Mouse (Mus musculus) megakaryocyte-erythroid progenitor cell, adult 5 weeks (primary cell): ENCODE results near the gene Pitx3. TPM values are rescaled to one million over a fixed set of nuclear protein-coding genes. Genes with fewer than 3 reads are reported as not detected.

Experiments used
- polyA plus RNA-seq: library from polyadenylated mRNA; stranded (reverse); fragments of >175 nt; gene quantifications from 2 replicates; pipeline ENCODE4 v1.2.3, GENCODE M21; 2012

Pitx3 gene
- polyA plus RNA-seq: 0.13 and 0.25 TPM in 2 replicates

DNA sequence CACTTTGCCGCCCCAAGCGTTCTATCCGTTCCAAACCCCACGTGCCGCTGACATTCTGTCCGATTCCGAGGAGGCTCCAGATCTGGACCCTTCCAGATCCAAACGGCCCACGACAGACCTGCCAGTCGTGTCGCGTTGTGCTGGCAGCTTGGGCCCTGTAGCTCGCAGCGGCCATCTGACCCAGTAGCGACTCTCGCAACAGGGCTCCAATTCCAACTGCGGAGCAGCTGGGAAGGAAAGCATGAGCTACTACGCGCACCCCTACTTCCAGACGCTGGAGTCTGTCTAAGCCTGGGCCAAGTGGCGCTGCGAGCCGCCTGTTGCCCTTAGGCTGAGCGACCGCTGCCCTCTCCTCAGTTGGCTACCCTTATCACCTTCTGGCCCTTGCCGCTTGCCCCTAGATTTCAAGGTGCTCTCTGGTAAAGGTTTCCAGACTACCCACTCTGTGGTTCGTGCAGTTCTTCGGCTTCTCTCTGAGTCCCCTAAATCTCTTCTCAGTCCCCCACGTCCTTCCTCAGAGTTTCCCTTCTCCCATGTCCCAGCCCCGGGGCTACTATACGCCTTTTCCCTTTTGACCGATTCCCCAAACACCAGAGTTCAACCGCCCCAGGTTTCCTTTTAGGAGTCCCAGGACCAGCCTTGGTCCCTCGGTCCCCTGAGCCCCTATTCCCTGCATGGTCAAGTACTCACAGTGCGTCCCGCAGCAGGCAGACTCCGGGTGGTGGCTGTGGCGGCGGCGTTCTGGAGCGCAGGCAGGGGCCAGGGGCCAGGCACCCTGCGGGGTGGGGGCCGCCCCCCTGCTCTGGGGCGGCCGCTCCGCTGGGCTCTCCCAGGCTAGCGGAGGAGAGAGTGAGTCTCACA is at the start of gene Pitx3:
Pitx3 (minus strand) TSS at position 816 of the 861 bp plus-strand sequence.

DNA sequence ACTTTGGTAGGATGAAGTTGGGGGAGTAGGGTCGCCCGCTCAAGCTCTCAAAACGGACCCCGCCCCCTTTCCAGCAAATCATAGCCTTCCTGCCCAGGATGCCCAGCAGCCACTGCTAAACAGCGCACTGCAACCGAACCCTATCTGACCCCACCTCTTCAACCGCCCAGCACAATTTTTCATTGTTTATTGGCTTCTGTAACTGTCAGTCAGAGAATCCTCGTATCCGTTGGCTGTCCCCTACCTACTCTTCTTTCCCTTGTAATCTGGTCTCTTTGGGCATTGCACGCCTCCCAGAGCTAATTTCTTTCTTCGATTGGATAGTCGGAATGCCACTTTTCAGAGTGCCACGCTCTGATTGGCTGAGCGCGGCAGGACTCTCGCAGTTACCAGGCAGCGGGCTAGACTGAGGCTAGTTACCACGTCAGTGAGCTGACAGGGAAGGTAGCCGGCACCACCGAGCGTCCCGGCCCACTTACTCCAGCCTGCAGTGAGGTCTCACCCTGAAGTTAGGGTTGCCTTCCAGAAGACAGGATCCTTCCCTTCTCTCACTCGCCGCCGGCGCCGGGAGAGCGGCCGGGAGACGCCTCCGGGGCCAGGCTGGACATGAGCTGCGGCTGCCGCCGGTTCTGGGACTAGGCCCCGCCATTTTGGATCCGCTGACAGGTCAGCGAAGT is 4.1 kb upstream of the Pitx3 start, which contains the start of gene Gbf1:
Gbf1 (plus strand) TSS at position 383 of the 677 bp plus-strand sequence.

DNA sequence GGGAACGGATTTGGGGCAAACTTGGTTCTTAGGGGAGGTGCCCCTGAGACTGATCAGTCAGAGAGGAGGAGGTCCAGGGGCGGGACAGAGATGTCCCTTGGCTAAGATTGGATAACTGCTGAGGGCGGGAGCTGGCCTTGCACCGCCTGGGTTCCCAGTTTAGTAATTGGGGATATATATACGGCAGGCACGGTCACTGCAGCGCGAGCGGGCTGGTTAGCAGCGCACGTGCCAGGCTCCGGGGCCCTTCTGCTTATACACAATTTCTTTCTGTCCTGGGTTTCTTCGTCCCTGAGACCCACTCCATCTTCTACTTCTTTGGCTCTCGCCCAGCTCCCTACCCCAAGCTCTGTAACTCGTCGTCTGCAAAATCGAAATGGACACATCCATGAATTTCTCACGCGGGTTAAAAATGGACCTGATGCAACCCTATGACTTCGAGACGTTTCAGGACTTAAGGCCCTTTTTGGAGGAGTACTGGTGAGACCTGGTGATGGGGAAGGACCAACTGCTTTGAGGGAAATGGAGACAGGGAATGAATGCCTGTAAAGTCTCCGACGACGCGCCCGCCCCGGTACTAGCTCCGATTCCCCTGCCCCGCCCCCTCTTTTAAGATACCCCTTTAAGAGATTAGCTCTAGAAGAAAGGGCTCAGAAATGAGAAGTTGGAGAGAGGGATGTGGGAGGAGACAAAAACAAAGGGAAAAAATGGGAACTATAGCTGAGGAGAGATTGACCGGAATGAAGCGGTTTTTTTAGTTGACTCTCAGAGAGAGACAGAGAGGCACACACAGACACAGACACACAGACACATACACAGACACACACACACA is 16.2 kb downstream of the Pitx3 start, which contains the start of gene Elovl3:
Elovl3 (plus strand) TSS at position 204 of the 832 bp plus-strand sequence.

Other genes with a start within 250 kb of the Pitx3 start
- gene Armh3, start 149.8 kb downstream of the Pitx3 start, polyA plus RNA-seq: 2.3 and 2.8 TPM in 2 replicates
- gene Hps6, start 144.8 kb downstream of the Pitx3 start, polyA plus RNA-seq: 15.6 and 16.4 TPM in 2 replicates
- gene Pprc1, start 103.4 kb downstream of the Pitx3 start, polyA plus RNA-seq: 46.1 and 67.5 TPM in 2 replicates
- 582 and 737 TPM in 2 replicates for gene Ldb1, start 103.1 kb downstream of the Pitx3 start, polyA plus RNA-seq
- gene Nolc1, start 72.5 kb downstream of the Pitx3 start, polyA plus RNA-seq: 97.7 and 126 TPM in 2 replicates
- gene Elovl3, start 16.4 kb downstream of the Pitx3 start, polyA plus RNA-seq: 0.06 TPM in 1 of 2 replicates, not detected in the other
- gene Gbf1, start 4.2 kb upstream of the Pitx3 start, polyA plus RNA-seq: 341 and 366 TPM in 2 replicates
- gene Nfkb2, start 156.0 kb upstream of the Pitx3 start, polyA plus RNA-seq: 103 and 147 TPM in 2 replicates
- 1.6 and 1.9 TPM in 2 replicates for gene Psd, start 178.8 kb upstream of the Pitx3 start, polyA plus RNA-seq
- gene Fbxl15, start 179.9 kb upstream of the Pitx3 start, polyA plus RNA-seq: 20.1 and 22.0 TPM in 2 replicates
- gene Cuedc2, start 190.4 kb upstream of the Pitx3 start, polyA plus RNA-seq: 206 and 216 TPM in 2 replicates
- gene Mfsd13a, start 192.8 kb upstream of the Pitx3 start, polyA plus RNA-seq: 121 and 150 TPM in 2 replicates
- 4.7 and 4.8 TPM in 2 replicates for gene 2310034G01Rik, start 202.0 kb upstream of the Pitx3 start, polyA plus RNA-seq
- 27.0 and 27.1 TPM in 2 replicates for gene Actr1a, start 247.4 kb upstream of the Pitx3 start, polyA plus RNA-seq
- gene Sufu, start 248.6 kb upstream of the Pitx3 start, polyA plus RNA-seq: 24.3 and 26.8 TPM in 2 replicates